Mouse (Mus musculus) MEL (cell line): Measurements from ENCODE around the gene Cnn2. TPM values are rescaled to one million over a fixed set of nuclear protein-coding genes. Genes with fewer than 3 reads are reported as not detected.

Experiments
- DNase-seq: peaks from one replicate; pipeline ENCODE4 v3.0.0; 2011; ENCODE audit warnings: low read depth, low spot score
- H3K27ac ChIP-seq: 2 replicates; pipeline ENCODE4 v1.5.1; 2012; ENCODE audit warnings: low read depth, mild to moderate bottlenecking, control low read depth, low read length, moderate library complexity; ENCODE audit not compliant: control insufficient read depth
- H3K27me3 ChIP-seq, 2 experiments: fragments of 150-350 bp in 1 of 2; sonication (generic) in 1 of 2; 2 replicates each; pipeline ENCODE4 v1.6.1; 2012; ENCODE audit warnings: low read length in 2 of 2, mild to moderate bottlenecking in 2 of 2, improper control_type of control experiment in 1 of 2, moderate library complexity in 1 of 2; ENCODE audit not compliant: insufficient read depth in 2 of 2, control insufficient read depth in 1 of 2
- H3K36me3 ChIP-seq, 2 experiments: 2 replicates each; pipeline ENCODE4 v1.6.1; 2012 to 2014; ENCODE audit warnings: low read length in 2 of 2, improper control_type of control experiment in 1 of 2, inconsistent platforms in 1 of 2, mild to moderate bottlenecking in 1 of 2; ENCODE audit not compliant: insufficient read depth in 2 of 2, control insufficient read depth in 1 of 2
- H3K4me1 ChIP-seq, 2 experiments: fragments of 150-350 bp in 1 of 2; sonication (generic) in 1 of 2; 2 replicates each; pipeline ENCODE4 v1.6.1; 2012; ENCODE audit warnings: low read length in 2 of 2, improper control_type of control experiment in 1 of 2, mild to moderate bottlenecking in 1 of 2; ENCODE audit not compliant: insufficient read depth in 2 of 2, control insufficient read depth in 1 of 2
- H3K4me3 ChIP-seq, 2 experiments: fragments of 150-350 bp in 1 of 2; sonication (generic) in 1 of 2; 2 replicates each; pipeline ENCODE4 v1.5.1; 2012; ENCODE audit warnings: low read depth in 2 of 2, low read length in 2 of 2, mild to moderate bottlenecking in 2 of 2, moderate library complexity in 2 of 2, control low read depth in 1 of 2, improper control_type of control experiment in 1 of 2; ENCODE audit not compliant: control insufficient read depth in 1 of 2, insufficient read depth in 1 of 2
- H3K79me2 ChIP-seq: 2 replicates; pipeline ENCODE4 v1.6.1; 2012; ENCODE audit warnings: mild to moderate bottlenecking, low read length, moderate library complexity; ENCODE audit not compliant: control insufficient read depth, poor library complexity, insufficient read depth
- H3K9ac ChIP-seq: 2 replicates; pipeline ENCODE4 v1.6.1; 2012; ENCODE audit warnings: low read depth, mild to moderate bottlenecking, control low read depth, low read length, moderate library complexity; ENCODE audit not compliant: control insufficient read depth, poor library complexity, severe bottlenecking
- H3K9me3 ChIP-seq: fragments of 150-350 bp; sonication (generic); replicated peaks from 2 replicates; pipeline ENCODE4 v1.6.1; 2012; ENCODE audit warnings: mild to moderate bottlenecking, low read length, improper control_type of control experiment, moderate library complexity; ENCODE audit not compliant: insufficient read depth
- BHLHE40 ChIP-seq: IDR thresholded peaks from 2 replicates; pipeline ENCODE4 v1.6.1; 2012; ENCODE audit warnings: low read depth, mild to moderate bottlenecking, inconsistent platforms, low read length, improper control_type of control experiment, borderline replicate concordance
- CHD1 ChIP-seq: IDR thresholded peaks from 2 replicates; pipeline ENCODE4 v1.6.1; 2012; ENCODE audit warnings: low read depth, mild to moderate bottlenecking, inconsistent platforms, low read length, improper control_type of control experiment
- CHD2 ChIP-seq: IDR thresholded peaks from 2 replicates; pipeline ENCODE4 v1.6.1; 2011; ENCODE audit warnings: low read length, improper control_type of control experiment
- CTCF ChIP-seq, 3 experiments: IDR thresholded peaks in 2 of 3; conservative IDR thresholded peaks in 1 of 3; 2 replicates each; pipeline ENCODE4 v1.5.1; 2011 to 2012; ENCODE audit warnings: low read length in 3 of 3, low read depth in 2 of 3, mild to moderate bottlenecking in 2 of 3, improper control_type of control experiment in 1 of 3, inconsistent platforms in 1 of 3, mixed read lengths in 1 of 3, moderate library complexity in 1 of 3; ENCODE audit not compliant: control insufficient read depth in 1 of 3, insufficient read depth in 1 of 3, poor library complexity in 1 of 3, severe bottlenecking in 1 of 3
- E2F4 ChIP-seq: IDR thresholded peaks from 2 replicates; pipeline ENCODE4 v1.6.1; 2011; ENCODE audit warnings: low read depth, low read length, improper control_type of control experiment, borderline replicate concordance
- ETS1 ChIP-seq: IDR thresholded peaks from 2 replicates; pipeline ENCODE4 v1.6.1; 2012; ENCODE audit warnings: low read depth, mild to moderate bottlenecking, inconsistent platforms, low read length, improper control_type of control experiment, moderate library complexity
- GATA1 ChIP-seq: IDR thresholded peaks from 2 replicates; pipeline ENCODE4 v1.6.1; 2011; ENCODE audit warnings: low read depth, low read length, improper control_type of control experiment
- HCFC1 ChIP-seq: IDR thresholded peaks from 2 replicates; pipeline ENCODE4 v1.6.1; 2012; ENCODE audit warnings: low read depth, mild to moderate bottlenecking, inconsistent platforms, low read length, improper control_type of control experiment, moderate library complexity
- KAT2A ChIP-seq: conservative IDR thresholded peaks from 2 replicates; pipeline ENCODE4 v1.6.1; 2012; ENCODE audit warnings: low read depth, low read length, improper control_type of control experiment, inconsistent platforms
- MAX ChIP-seq: IDR thresholded peaks from 2 replicates; pipeline ENCODE4 v1.6.1; 2011; ENCODE audit warnings: low read length, improper control_type of control experiment
- MAZ ChIP-seq: IDR thresholded peaks from 2 replicates; pipeline ENCODE4 v1.6.1; 2012; ENCODE audit warnings: low read depth, mild to moderate bottlenecking, inconsistent platforms, low read length, improper control_type of control experiment
- MXI1 ChIP-seq: IDR thresholded peaks from 2 replicates; pipeline ENCODE4 v1.6.1; 2011; ENCODE audit warnings: mild to moderate bottlenecking, low read depth, low read length, improper control_type of control experiment
- MYB ChIP-seq: IDR thresholded peaks from 2 replicates; pipeline ENCODE4 v1.6.1; 2011; ENCODE audit warnings: mild to moderate bottlenecking, low read depth, low read length, improper control_type of control experiment
- MYC ChIP-seq: IDR thresholded peaks from 2 replicates; pipeline ENCODE4 v1.6.1; 2011; ENCODE audit warnings: low read depth, mild to moderate bottlenecking, low read length, improper control_type of control experiment, moderate library complexity
- NELFE ChIP-seq: IDR thresholded peaks from 2 replicates; pipeline ENCODE4 v1.6.1; 2011; ENCODE audit warnings: low read depth, low read length, improper control_type of control experiment
- NRF1 ChIP-seq: IDR thresholded peaks from 2 replicates; pipeline ENCODE4 v1.6.1; 2014; ENCODE audit warnings: low read depth, mild to moderate bottlenecking, inconsistent platforms, low read length, improper control_type of control experiment, moderate library complexity; ENCODE audit not compliant: poor library complexity, insufficient read depth, severe bottlenecking
- POLR2AphosphoS5 ChIP-seq: IDR thresholded peaks from 2 replicates; pipeline ENCODE4 v1.6.1; 2012; ENCODE audit warnings: low read depth, borderline replicate concordance, mild to moderate bottlenecking, inconsistent platforms, low read length, moderate library complexity, mixed read lengths
- RAD21 ChIP-seq: IDR thresholded peaks from 2 replicates; pipeline ENCODE4 v1.6.1; 2011; ENCODE audit warnings: mild to moderate bottlenecking, low read depth, low read length, improper control_type of control experiment
- RCOR1 ChIP-seq: IDR thresholded peaks from 2 replicates; pipeline ENCODE4 v1.6.1; 2012; ENCODE audit warnings: low read depth, mild to moderate bottlenecking, inconsistent platforms, low read length, improper control_type of control experiment
- SIN3A ChIP-seq: IDR thresholded peaks from 2 replicates; pipeline ENCODE4 v1.6.1; 2012; ENCODE audit warnings: low read length, improper control_type of control experiment, inconsistent platforms
- SMC3 ChIP-seq: IDR thresholded peaks from 2 replicates; pipeline ENCODE4 v1.6.1; 2011; ENCODE audit warnings: low read depth, low read length, improper control_type of control experiment
- TAL1 ChIP-seq: IDR thresholded peaks from 2 replicates; pipeline ENCODE4 v1.6.1; 2012; ENCODE audit warnings: mild to moderate bottlenecking, inconsistent platforms, low read length, moderate library complexity, mixed read lengths
- TBP ChIP-seq: IDR thresholded peaks from 2 replicates; pipeline ENCODE4 v1.8.0; 2011; ENCODE audit warnings: low read depth, low read length, improper control_type of control experiment
- UBTF ChIP-seq: IDR thresholded peaks from 2 replicates; pipeline ENCODE4 v1.6.1; 2012; ENCODE audit warnings: low read depth, mild to moderate bottlenecking, inconsistent platforms, low read length, improper control_type of control experiment, moderate library complexity, borderline replicate concordance; ENCODE audit not compliant: insufficient read depth
- USF1 ChIP-seq: IDR thresholded peaks from 2 replicates; pipeline ENCODE4 v1.6.1; 2014; ENCODE audit warnings: low read depth, mild to moderate bottlenecking, inconsistent platforms, low read length, improper control_type of control experiment, moderate library complexity
- USF2 ChIP-seq, 2 experiments: IDR thresholded peaks; 2 replicates each; pipeline ENCODE4 v1.6.1; 2011 to 2012; ENCODE audit warnings: improper control_type of control experiment in 2 of 2, low read length in 2 of 2, borderline replicate concordance in 1 of 2, inconsistent platforms in 1 of 2, low read depth in 1 of 2, mild to moderate bottlenecking in 1 of 2; ENCODE audit not compliant: insufficient read depth in 1 of 2
- ZC3H11A ChIP-seq: IDR thresholded peaks from 2 replicates; pipeline ENCODE4 v1.6.1; 2012; ENCODE audit warnings: low read depth, mild to moderate bottlenecking, inconsistent platforms, low read length, improper control_type of control experiment
- ZNF384 ChIP-seq: IDR thresholded peaks from 2 replicates; pipeline ENCODE4 v1.6.1; 2012; ENCODE audit warnings: low read depth, mild to moderate bottlenecking, inconsistent platforms, low read length, improper control_type of control experiment
- polyA plus RNA-seq, 2 experiments: library from polyadenylated mRNA; stranded (reverse) in 1 of 2; unstranded in 1 of 2; fragments of >175 nt in 1 of 2; fragments of >200 nt in 1 of 2; gene quantifications; 2 replicates each; pipeline versions ENCODE4 v1.2.1 to v1.2.4; 2012; ENCODE audit warnings: low replicate concordance in 2 of 2, low read depth in 1 of 2; ENCODE audit not compliant: insufficient read length in 2 of 2, insufficient read depth in 1 of 2, missing spikeins in 1 of 2
- total RNA-seq: library from RNA; depleted of rRNA; stranded (reverse); fragments of 300-350 nt; gene quantifications from 2 replicates; pipeline ENCODE4 v1.2.3, GENCODE M21; 2012

Cnn2 gene
- total and polyA plus RNA-seq, 3 experiments, result 8.7 to 25.3 TPM; not detected in 1

DNA sequence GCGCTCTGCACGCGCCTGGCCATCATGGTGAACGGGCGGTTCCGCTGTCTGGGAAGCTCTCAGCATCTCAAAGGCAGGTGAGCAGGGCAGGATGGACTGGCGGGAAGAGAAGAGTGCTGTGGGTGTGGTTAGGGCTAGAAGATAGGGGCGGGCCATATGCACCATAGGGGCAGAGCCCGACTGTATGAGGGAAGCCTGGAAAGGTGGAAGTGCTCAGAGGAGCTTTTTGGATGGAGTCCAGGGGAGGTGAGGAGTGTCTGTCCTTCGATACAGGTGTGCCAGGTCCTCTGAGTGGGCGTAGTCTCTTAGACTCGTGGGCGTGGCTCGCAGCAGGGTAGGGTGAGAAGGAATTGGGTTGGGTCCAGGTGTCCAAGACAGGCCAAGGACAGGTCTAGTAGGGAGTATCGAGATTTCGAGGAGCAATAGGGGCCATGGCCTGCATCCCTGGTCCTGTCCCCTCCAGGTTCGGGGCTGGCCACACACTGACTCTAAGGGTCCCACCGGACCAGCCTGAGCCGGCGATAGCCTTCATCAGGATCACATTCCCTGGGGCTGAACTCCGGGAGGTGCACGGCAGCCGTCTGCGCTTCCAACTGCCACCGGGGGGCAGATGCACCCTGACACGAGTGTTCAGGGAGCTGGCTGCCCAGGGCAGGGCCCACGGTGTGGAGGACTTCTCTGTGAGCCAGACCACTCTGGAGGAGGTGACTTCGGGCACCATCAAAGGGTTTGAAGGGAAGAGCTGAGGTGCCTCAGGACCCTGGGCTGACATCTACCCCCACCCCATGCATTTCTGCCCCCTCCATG, 26.3 kb downstream of the Cnn2 start:
- H3K4me1 ChIP-seq, result peaks cover 10 to 19% of the 10 kb centered on the region in 2 experiments
- peaks cover 12% of the 10 kb centered on the region for H3K79me2 ChIP-seq
- H3K27me3 ChIP-seq, result no peaks in the 10 kb centered on the region
- TF ChIP-seq RAD21 (peak; percentile 40), GATA1 (no peak), CTCF (IDR thresholded peaks at IDR 0.05 in 2 of 3, conservative IDR thresholded peaks at IDR 0.05 in 1 of 3; ENCODE audit: control insufficient read depth in 1 of 3, insufficient read depth in 1 of 3, low read depth in 2 of 3, low read length in 3 of 3, poor library complexity in 1 of 3, severe bottlenecking in 1 of 3) (peak; percentile 43 to 64 (median 56)), KAT2A (no peak), HCFC1 (no peak), UBTF (no peak), TAL1 (no peak), NELFE (no peak), USF1 (no peak), TBP (no peak), MXI1 (no peak), BHLHE40 (no peak), POLR2AphosphoS5 (no peak), RCOR1 (no peak), MAZ (no peak), CHD1 (no peak), ZC3H11A (peak; percentile 28; the same call in 1 of the 2 replicates), USF2 (IDR thresholded peaks at IDR 0.05; ENCODE audit: borderline replicate concordance in 1 of 2, insufficient read depth in 1 of 2, low read depth in 1 of 2, low read length in 2 of 2) (no peak), SMC3 (peak; percentile 47), MAX (no peak), ETS1 (no peak), NRF1 (no peak), E2F4 (no peak), CHD2 (no peak), SIN3A (no peak), MYB (no peak), MYC (no peak), ZNF384 (no peak)
- H3K4me3 ChIP-seq, result no peak overlapping the region
- peaks cover 8 to 11% of the 10 kb centered on the region in 2 experiments for H3K36me3 ChIP-seq
- H3K9ac ChIP-seq, result no peak overlapping the region
- H3K9me3 ChIP-seq, result no peaks in the 10 kb centered on the region
- no peak overlapping the region for H3K27ac ChIP-seq
- peak; percentile 37 for DNase-seq
